Mouse (Mus musculus): ENCODE data around the gene Prkar1a.

- TF ChIP-seq POLR2A (IDR thresholded peaks at IDR 0.05; ENCODE audit: control insufficient read depth, extremely low read depth, insufficient read depth, low read length, poor library complexity) (no peak), CTCF (IDR thresholded peaks at IDR 0.05; ENCODE audit: borderline replicate concordance, control insufficient read depth, extremely low read depth, insufficient read depth, low read length, poor library complexity) (no peak)
Observed at GRCm38 (mm10) chr11:109680934-109681333, 31.7 kb downstream of the Prkar1a start.

Data from thymus, adult 2 months (tissue).